Mouse (Mus musculus) liver, embryonic 16.5 days (tissue): ENCODE data around the gene Tmprss3. TPM values are rescaled to one million over a fixed set of nuclear protein-coding genes. Genes with fewer than 3 reads are reported as not detected.

ENCODE experiments used
- ATAC-seq: fragments of 200-750 bp; cut with Nextera tagmentation; 2 replicates; pipeline ENCODE4 v1.8.0; 2017; ENCODE audit warnings: low read depth, mild to moderate bottlenecking, moderate number of reproducible peaks, moderate library complexity
- H3K27ac ChIP-seq: fragments of 300-500 bp; sonication (generic); 2 replicates; pipeline ENCODE4 v1.5.1; 2014; ENCODE audit warnings: mild to moderate bottlenecking, low read length
- H3K27me3 ChIP-seq: fragments of 300-500 bp; sonication (generic); 2 replicates; pipeline ENCODE4 v1.6.1; 2014; ENCODE audit warnings: low read depth, low read length, mixed read lengths; ENCODE audit not compliant: control insufficient read depth, insufficient read depth
- H3K36me3 ChIP-seq: fragments of 300-500 bp; sonication (generic); 2 replicates; pipeline ENCODE4 v1.6.1; 2014; ENCODE audit warnings: mild to moderate bottlenecking; ENCODE audit not compliant: control insufficient read depth, insufficient read depth
- H3K4me1 ChIP-seq: fragments of 300-500 bp; sonication (generic); 2 replicates; pipeline ENCODE4 v1.6.1; 2014; ENCODE audit warnings: low read depth, low read length, mixed read lengths; ENCODE audit not compliant: control insufficient read depth
- H3K4me2 ChIP-seq: fragments of 300-500 bp; sonication (generic); 2 replicates; pipeline ENCODE4 v1.6.1; 2014; ENCODE audit warnings: low read depth, low read length, mixed read lengths
- H3K4me3 ChIP-seq: fragments of 300-500 bp; sonication (generic); 2 replicates; pipeline ENCODE4 v1.5.1; 2014; ENCODE audit warnings: low read depth, mild to moderate bottlenecking, low read length
- H3K9ac ChIP-seq: fragments of 300-500 bp; sonication (generic); 2 replicates; pipeline ENCODE4 v1.6.1; 2014; ENCODE audit warnings: low read depth, low read length
- H3K9me3 ChIP-seq: fragments of 300-500 bp; sonication (generic); replicated peaks from 2 replicates; pipeline ENCODE4 v1.6.1; 2016; ENCODE audit warnings: low read length; ENCODE audit not compliant: control insufficient read depth
- WGBS: fragments of 180-500 bp; shearing (Covaris S2); extraction: QIAGEN DNeasy Blood & Tissue Kit; methylation state at CpG from one replicate; pipeline ENCODE4 v1.1.7; 2014; ENCODE audit not compliant: insufficient replicate concordance; 5-methylcytosine and 5-hydroxymethylcytosine counted together
- polyA plus RNA-seq: library from polyadenylated mRNA; unstranded; fragments of >200 nt; fragmentation: Nextera tagmentation; extraction: Ambion mirVana; gene quantifications from 2 replicates; pipeline ENCODE4 v1.2.1, GENCODE M21; 2015

Gene Tmprss3
- polyA plus RNA-seq, 1 experiment from 2014 or later, result 0.47 TPM

DNA sequence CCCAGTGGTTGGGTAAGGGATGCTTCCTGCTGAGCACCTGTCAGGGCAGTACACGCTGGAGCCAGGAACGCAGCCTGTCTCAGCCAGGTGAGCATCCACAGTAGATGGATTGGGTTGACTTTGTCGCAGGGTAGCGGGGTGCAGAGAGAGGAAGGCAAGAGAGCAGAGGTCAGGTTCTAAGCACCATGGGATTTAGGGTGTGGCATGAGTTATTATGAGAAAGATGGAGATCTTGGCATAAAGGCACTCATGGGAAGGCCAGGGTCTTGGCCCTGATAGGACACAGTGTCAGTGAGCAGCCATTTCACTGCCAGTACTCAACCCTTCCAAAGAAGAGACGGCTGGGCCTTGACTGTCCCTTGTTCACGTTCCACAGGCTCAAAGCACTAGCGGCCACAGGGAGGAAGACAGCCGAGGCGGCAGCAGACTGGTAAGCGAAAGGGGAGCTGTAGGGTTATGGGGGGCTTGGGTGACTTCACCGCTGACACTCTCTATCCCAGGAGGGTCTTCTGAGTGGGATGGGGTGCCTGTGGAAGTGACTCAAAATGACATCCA lies 10.7 kb upstream of the Tmprss3 start:
- ATAC-seq, result no peak
- Histone ChIP-seq H3K4me2 (peak overlapping the region; percentile 57), H3K4me3 (no peak overlapping the region), H3K27ac (no peak overlapping the region), H3K9ac (no peak overlapping the region), H3K4me1 (peaks cover 28% of the 10 kb centered on the region), H3K9me3 (no peaks in the 10 kb centered on the region), H3K36me3 (no peaks in the 10 kb centered on the region), H3K27me3 (no peaks in the 10 kb centered on the region)
- 79% methylated on average over 11 of the region's 11 CpGs for WGBS

DNA sequence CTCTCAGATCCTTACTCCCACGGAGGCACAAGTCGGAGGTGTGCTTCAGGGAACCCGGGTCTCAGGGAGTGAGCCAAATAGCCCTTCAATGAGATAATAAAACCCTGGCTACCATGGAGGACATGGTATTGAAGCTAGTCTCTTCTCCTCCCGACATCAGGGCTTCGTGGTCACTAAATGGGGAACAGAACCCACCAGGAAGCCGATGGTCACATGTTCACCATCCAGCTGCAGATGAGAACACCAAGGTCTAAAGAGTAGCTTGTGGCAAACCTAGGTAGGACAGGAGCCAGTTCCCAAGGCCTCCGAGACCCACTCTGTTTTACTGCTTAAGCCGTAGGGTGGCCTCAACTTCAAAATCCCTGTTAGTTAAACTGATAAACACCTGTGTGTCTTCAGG lies 9.9 kb upstream of the Tmprss3 start:
- ATAC-seq, result no peak
- H3K27ac ChIP-seq, result no peak overlapping the region; the same call in 1 of the 2 replicates
- H3K36me3 ChIP-seq, result no peaks in the 10 kb centered on the region
- H3K4me1 ChIP-seq, result peaks cover 28% of the 10 kb centered on the region
- H3K4me3 ChIP-seq, result peak overlapping the region; percentile 54
- 20% methylated on average over 8 of the region's 8 CpGs for WGBS
- H3K27me3 ChIP-seq, result no peaks in the 10 kb centered on the region
- no peaks in the 10 kb centered on the region for H3K9me3 ChIP-seq
- H3K4me2 ChIP-seq, result peak overlapping the region; percentile 57
- H3K9ac ChIP-seq, result peak overlapping the region; percentile 35; the same call in 1 of the 2 replicates

DNA sequence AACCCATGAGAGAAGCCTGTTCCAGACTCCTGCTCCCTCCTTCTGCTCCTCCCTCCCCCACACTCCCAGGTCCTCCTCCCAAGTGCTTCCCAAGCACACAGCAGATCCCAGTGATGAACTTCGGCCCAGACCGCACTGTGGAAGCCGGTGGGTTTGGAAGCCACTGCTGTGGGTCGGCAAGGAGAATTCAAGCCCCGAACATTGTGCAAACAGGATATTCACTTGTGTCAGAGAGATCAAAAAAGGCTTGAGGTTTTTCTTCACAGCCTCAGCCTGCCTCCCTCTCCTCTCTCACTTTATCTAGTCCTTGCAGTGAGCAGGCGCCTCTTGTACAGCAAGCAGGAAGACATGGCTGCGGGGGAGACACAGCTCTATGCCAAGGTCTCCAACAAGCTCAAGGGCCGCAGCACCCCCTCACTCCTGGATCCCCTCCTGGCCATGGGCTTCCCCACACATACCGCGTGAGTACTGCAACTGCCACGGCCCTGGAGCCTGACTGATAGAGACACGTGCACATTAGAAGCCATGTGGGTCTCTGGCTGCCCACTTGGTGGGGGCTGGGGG lies 9.1 kb upstream of the Tmprss3 start, which contains the start of gene Ubash3a:
TSS of gene Ubash3a (plus strand) at position 103 of the 564 bp plus-strand sequence.
- no peaks in the 10 kb centered on the region for H3K27me3 ChIP-seq
- ATAC-seq, result peak; percentile 69
- no peaks in the 10 kb centered on the region for H3K9me3 ChIP-seq
- WGBS, result 8% methylated on average over 12 of the region's 12 CpGs
- peak within 1 kb of the TSS; percentile 35 for H3K9ac ChIP-seq
- H3K4me3 ChIP-seq, result peak within 1 kb of the TSS; percentile 54
- H3K4me2 ChIP-seq, result peak within 1 kb of the TSS; percentile 57
- H3K4me1 ChIP-seq, result peaks cover 28% of the 10 kb centered on the region
- H3K27ac ChIP-seq, result peak within 1 kb of the TSS; percentile 43
- H3K36me3 ChIP-seq, result no peaks in the 10 kb centered on the region

DNA sequence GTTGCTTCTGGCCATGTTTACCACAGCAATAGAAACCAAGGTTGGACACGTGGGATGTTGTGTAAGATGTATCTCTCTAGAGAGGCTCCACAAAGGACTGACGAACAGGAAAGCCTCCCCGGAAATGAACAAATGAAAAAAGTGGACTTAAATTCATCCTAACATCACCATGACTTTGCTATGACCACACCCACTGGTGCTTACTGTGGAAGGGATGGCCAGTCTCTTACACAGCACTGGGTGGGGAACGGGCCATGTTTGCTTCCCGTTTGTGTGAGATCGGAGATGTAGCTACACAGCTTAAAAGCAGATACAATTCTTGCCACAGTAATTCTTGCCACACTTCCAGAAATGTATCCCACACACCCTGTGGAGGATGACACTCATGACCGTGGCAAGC lies 2.5 kb downstream of the Tmprss3 start:
- Histone ChIP-seq H3K9me3 (no peaks in the 10 kb centered on the region), H3K4me1 (no peaks in the 10 kb centered on the region), H3K36me3 (no peaks in the 10 kb centered on the region), H3K27me3 (no peaks in the 10 kb centered on the region), H3K27ac (no peak overlapping the region), H3K4me3 (no peak overlapping the region), H3K4me2 (no peak overlapping the region), H3K9ac (no peak overlapping the region)
- no peak for ATAC-seq
- WGBS, result 65% methylated on average over 7 of the region's 7 CpGs

DNA sequence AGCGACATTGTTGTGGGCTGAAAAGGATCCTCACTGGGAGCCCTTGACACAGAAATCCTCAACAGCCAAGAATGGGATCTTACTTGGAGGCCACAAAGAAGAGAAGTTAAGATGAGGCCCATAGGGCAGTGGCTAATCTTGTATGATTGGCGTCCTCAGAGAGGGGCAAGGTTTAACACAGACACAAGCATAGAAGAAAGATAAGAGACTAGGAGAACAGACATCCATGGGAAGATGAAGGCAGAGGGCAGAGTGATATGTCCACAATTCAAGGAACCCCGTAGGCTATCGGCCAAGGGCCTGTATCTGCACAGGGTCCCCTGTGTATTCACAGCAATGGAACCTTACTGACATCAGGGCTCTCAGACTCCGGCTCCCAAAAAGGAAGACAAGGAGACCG lies 3.6 kb downstream of the Tmprss3 start:
- no peaks in the 10 kb centered on the region for H3K27me3 ChIP-seq
- no peak overlapping the region for H3K4me2 ChIP-seq
- H3K9ac ChIP-seq, result no peak overlapping the region
- H3K4me1 ChIP-seq, result no peaks in the 10 kb centered on the region
- ATAC-seq, result peak; percentile 9; the same call in 1 of the 2 replicates
- 49% methylated on average over 6 of the region's 6 CpGs for WGBS
- H3K4me3 ChIP-seq, result no peak overlapping the region
- no peak overlapping the region for H3K27ac ChIP-seq
- H3K9me3 ChIP-seq, result no peaks in the 10 kb centered on the region
- no peaks in the 10 kb centered on the region for H3K36me3 ChIP-seq

DNA sequence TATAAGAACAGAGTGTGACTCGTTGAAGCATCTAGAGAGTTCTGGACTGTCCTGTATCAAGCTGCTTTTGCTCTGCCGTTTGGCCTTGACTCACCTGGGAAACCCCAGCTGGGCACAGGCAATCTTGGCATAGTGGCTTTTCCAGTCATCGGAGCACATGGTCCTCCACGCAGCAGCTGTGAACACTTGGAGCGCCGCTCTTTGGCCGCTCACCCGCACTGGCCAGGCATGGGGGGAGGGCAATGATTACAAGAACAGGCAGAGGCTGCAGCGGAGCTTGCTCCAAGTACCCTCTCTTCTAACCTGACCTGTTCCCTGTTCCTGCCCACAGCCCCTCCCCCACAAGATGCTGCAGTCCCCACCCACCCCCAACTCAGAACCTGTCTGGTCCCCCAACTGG lies 5.4 kb downstream of the Tmprss3 start:
- H3K27me3 ChIP-seq, result no peaks in the 10 kb centered on the region
- ATAC-seq, result no peak
- H3K4me3 ChIP-seq, result no peak overlapping the region
- no peaks in the 10 kb centered on the region for H3K4me1 ChIP-seq
- 80% methylated on average over 9 of the region's 9 CpGs for WGBS
- H3K4me2 ChIP-seq, result no peak overlapping the region
- H3K9ac ChIP-seq, result no peak overlapping the region
- no peaks in the 10 kb centered on the region for H3K9me3 ChIP-seq
- no peaks in the 10 kb centered on the region for H3K36me3 ChIP-seq
- no peak overlapping the region for H3K27ac ChIP-seq

DNA sequence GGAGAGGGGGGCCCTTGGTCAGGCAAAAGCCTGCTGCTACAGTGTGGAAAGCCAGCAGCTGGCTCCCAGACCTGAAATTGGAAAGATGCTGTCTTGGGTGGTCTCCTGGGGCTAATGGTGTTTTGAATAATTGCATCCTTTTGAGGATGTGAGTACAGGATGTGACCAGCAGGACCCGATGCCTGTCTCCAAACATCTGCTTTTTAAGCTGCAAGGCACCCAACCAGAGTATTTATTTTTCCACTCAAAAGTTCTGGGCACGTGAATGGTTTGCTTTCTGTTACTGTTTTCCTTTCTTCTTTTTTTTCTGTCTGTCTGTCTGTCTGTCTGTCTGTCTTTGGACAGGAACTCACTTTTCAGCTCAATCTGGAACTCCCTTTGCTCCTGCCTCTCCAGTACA lies 6.1 kb downstream of the Tmprss3 start:
- Histone ChIP-seq H3K4me1 (no peaks in the 10 kb centered on the region), H3K9ac (no peak overlapping the region), H3K27ac (no peak overlapping the region), H3K27me3 (no peaks in the 10 kb centered on the region), H3K4me3 (no peak overlapping the region), H3K9me3 (no peaks in the 10 kb centered on the region), H3K4me2 (no peak overlapping the region), H3K36me3 (no peaks in the 10 kb centered on the region)
- ATAC-seq, result no peak
- 33% methylated on average over 2 of the region's 2 CpGs for WGBS

DNA sequence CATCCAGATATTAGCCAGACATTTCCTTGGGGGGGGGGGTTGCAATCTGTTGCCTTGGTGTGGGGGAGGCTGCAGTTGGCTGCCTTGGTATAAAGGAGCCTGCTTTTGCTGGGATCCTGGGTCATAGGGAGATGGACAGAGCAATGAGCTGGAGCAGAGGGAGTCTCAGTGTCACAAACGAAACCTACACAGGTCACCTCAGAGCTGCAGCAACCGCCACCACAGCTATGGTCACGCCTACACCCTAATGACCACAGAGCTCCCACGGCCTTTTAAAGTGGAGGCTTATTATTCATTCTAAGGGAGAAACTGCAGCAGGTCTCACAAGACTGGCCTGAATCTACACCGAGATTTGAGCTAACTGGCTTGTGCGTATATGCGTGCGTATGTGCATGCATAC lies 7.0 kb downstream of the Tmprss3 start:
- Histone ChIP-seq H3K9me3 (no peaks in the 10 kb centered on the region), H3K27me3 (no peaks in the 10 kb centered on the region), H3K36me3 (no peaks in the 10 kb centered on the region), H3K4me1 (no peaks in the 10 kb centered on the region), H3K4me2 (no peak overlapping the region), H3K4me3 (no peak overlapping the region), H3K27ac (no peak overlapping the region), H3K9ac (no peak overlapping the region)
- ATAC-seq, result no peak
- WGBS, result 68% methylated on average over 8 of the region's 8 CpGs

DNA sequence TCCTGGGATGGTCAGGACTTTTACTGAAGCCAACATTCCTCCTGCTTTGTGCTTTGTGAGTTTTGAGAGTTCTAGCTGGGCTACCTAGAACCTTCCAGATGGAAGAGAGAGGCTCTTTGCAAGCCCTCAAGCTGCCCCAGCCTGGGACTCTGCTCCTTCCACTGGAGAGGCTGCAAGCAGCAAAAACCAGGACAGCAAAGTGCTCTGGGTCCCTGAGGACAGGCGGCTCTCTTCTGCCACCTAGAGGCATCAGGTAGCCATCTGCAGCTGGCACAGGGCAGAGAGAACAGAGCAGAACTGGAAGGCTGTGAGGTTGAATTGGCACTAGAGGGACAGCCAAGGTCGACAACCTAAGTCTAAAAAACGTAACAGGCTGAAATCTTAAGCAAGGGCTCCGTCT lies 11.4 kb downstream of the Tmprss3 start:
- no peak overlapping the region for H3K4me2 ChIP-seq
- 14% methylated on average over 4 of the region's 4 CpGs for WGBS
- no peaks in the 10 kb centered on the region for H3K27me3 ChIP-seq
- no peak overlapping the region for H3K4me3 ChIP-seq
- H3K36me3 ChIP-seq, result no peaks in the 10 kb centered on the region
- no peak for ATAC-seq
- no peaks in the 10 kb centered on the region for H3K9me3 ChIP-seq
- H3K9ac ChIP-seq, result no peak overlapping the region
- H3K27ac ChIP-seq, result no peak overlapping the region
- peaks cover 2% of the 10 kb centered on the region for H3K4me1 ChIP-seq
